Mouse (Mus musculus) hindbrain, postnatal 0 days (tissue): ENCODE data around the gene Shld1. TPM values are rescaled to one million over a fixed set of nuclear protein-coding genes. Genes with fewer than 3 reads are reported as not detected.

Experiments used
- ATAC-seq: fragments of 200-750 bp; cut with Nextera tagmentation; 2 replicates; pipeline ENCODE4 v1.8.0; 2017; ENCODE audit warnings: mild to moderate bottlenecking, moderate TSS enrichment, moderate library complexity
- DNase-seq: peaks from one replicate; pipeline ENCODE4 v3.0.0-alpha.2; 2015; ENCODE audit warnings: low spot score
- H3K27ac ChIP-seq: fragments of 300-500 bp; sonication (generic); 2 replicates; pipeline ENCODE4 v1.5.1; 2014; ENCODE audit warnings: mild to moderate bottlenecking
- H3K27me3 ChIP-seq: fragments of 300-500 bp; sonication (generic); 2 replicates; pipeline ENCODE4 v1.6.1; 2014; ENCODE audit warnings: low read length, mixed read lengths; ENCODE audit not compliant: insufficient read depth
- H3K36me3 ChIP-seq: fragments of 300-500 bp; sonication (generic); 2 replicates; pipeline ENCODE4 v1.6.1; 2014; ENCODE audit warnings: low read length, mixed read lengths; ENCODE audit not compliant: insufficient read depth
- H3K4me1 ChIP-seq: fragments of 300-500 bp; sonication (generic); 2 replicates; pipeline ENCODE4 v1.6.1; 2014; ENCODE audit warnings: antibody characterized with exemption, low read length, mixed read lengths; ENCODE audit not compliant: insufficient read depth
- H3K4me2 ChIP-seq: fragments of 300-500 bp; sonication (generic); 2 replicates; pipeline ENCODE4 v1.6.1; 2014; ENCODE audit warnings: low read depth, mild to moderate bottlenecking, low read length, moderate library complexity, mixed read lengths
- H3K4me3 ChIP-seq: fragments of 300-500 bp; sonication (generic); 2 replicates; pipeline ENCODE4 v1.5.1; 2014; ENCODE audit warnings: low read length
- H3K9ac ChIP-seq: fragments of 300-500 bp; sonication (generic); replicated peaks from 2 replicates; pipeline ENCODE4 v1.6.1; 2014; ENCODE audit warnings: mild to moderate bottlenecking, low read length, moderate library complexity, mixed read lengths
- H3K9me3 ChIP-seq: fragments of 300-500 bp; sonication (generic); 2 replicates; pipeline ENCODE4 v1.6.1; 2016; ENCODE audit warnings: low read length, mixed read lengths
- CTCF ChIP-seq: IDR thresholded peaks from 2 replicates; pipeline ENCODE4 v1.5.1; 2016; ENCODE audit warnings: antibody characterized with exemption, control low read depth, low read depth
- WGBS: fragments of 180-500 bp; shearing (Covaris S2); extraction: QIAGEN DNeasy Blood & Tissue Kit; methylation state at CpG from one replicate; pipeline ENCODE4 v1.1.7; 2014; 5-methylcytosine and 5-hydroxymethylcytosine counted together
- polyA plus RNA-seq: library from polyadenylated mRNA; unstranded; fragments of >200 nt; fragmentation: Nextera tagmentation; extraction: Ambion mirVana; gene quantifications from 2 replicates; pipeline ENCODE4 v1.2.1, GENCODE M21; 2015
- total RNA-seq: library from RNA; depleted of rRNA; stranded (reverse); fragments of >200 nt; gene quantifications from 2 replicates; pipeline ENCODE4 v1.2.3, GENCODE M21; 2014

Gene Shld1
- total and polyA plus RNA-seq, 2 experiments from 2014 or later: 16.7 to 17.8 TPM

DNA sequence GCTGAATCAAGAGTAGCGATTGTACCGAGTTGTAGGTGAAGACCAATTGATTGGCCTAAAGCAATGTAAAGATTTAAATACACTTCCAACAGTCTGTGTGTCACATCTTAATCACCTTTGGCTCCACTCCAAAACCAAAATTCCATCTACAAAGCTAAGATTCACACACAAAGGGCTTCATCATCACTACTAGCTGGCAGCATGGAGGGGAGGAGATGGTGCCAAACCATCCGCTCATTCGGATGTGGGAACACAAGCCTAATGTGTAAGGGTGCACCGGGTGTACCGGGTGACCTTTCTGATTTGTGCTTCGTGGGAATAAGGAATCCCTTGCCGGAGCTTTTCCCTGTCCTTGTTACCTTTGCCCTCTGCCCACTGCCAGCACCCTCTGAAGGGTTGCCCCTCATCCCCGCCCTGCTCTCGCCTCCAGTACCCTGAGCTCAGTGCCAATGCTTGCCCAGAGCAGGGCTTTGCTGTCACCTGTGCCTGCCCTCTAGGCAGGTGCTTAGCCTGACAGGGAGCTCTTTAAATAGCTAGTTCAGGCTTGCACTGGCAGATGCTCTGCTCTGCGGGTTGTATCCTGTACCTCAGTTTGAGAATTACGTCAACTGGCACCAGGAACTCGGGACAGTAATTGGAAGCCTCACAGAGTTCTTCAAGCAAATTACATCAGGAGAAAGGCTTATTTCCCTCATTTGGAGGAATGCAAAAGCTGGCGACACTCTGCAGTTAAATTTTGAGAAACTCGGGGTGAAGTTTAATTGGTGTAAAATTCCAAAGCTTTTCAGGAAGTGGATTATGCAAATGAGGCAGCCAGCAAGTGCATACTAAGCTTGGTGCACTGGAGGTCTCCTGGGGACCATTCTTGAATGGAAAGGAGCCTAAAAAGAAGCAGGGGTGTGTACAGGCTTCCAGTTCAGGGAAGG is 64.7 kb downstream of the Shld1 start:
- Histone ChIP-seq H3K27ac (peak overlapping the region; percentile 63; the same call in 1 of the 2 replicates), H3K4me1 (no peaks in the 10 kb centered on the region), H3K36me3 (no peaks in the 10 kb centered on the region), H3K27me3 (no peaks in the 10 kb centered on the region), H3K4me2 (no peak overlapping the region), H3K9me3 (no peaks in the 10 kb centered on the region), H3K4me3 (no peak overlapping the region), H3K9ac (no peak overlapping the region)
- DNase-seq: peak; percentile 50
- 52% methylated on average over 15 of the region's 15 CpGs for WGBS
- no peak for TF ChIP-seq CTCF
- peak; percentile 79 for ATAC-seq

DNA sequence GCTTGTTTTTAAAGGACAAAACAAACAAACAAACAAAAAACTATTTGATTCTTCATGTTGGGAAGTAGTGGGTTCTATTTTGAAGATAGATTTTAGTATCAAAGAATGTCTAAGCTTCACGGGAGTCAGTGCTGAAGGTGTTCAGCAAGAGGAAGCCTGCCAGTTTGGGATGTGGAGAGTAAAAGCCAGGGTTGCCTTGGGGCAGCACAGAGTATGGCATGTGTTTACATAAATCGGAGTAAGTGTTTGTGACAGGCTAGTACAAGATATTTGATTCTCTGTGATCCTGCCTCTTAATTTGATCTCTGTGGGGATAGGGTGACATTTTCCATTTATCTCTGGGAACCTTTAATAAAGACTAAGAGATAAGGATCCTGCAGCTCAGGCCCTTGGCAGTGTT is 65.7 kb downstream of the Shld1 start:
- Histone ChIP-seq H3K9me3 (no peaks in the 10 kb centered on the region), H3K9ac (no peak overlapping the region), H3K4me1 (no peaks in the 10 kb centered on the region), H3K4me3 (no peak overlapping the region), H3K27me3 (no peaks in the 10 kb centered on the region), H3K27ac (no peak overlapping the region), H3K4me2 (no peak overlapping the region), H3K36me3 (no peaks in the 10 kb centered on the region)
- no peak for DNase-seq
- 81% methylated on average over 2 of the region's 2 CpGs for WGBS
- ATAC-seq: no peak
- no peak for TF ChIP-seq CTCF

DNA sequence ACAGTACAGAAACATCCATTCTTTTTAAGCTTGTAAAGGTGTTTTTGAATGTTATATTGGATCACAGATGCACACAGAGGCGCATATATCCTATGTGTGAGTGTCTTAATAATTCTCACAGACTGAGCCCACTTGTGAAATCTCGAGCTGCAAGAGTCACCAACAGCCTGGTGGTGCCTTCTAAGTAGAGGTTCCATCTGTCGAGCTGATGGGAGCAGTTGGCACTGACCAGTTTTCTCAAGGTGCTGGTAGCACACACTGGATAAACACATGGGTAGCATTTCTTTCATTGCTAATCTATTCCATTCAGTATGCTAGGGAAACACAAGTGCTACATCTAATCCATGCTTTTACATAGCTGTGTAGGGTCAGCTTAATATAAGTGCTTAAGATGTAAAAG is 66.4 kb downstream of the Shld1 start:
- no peaks in the 10 kb centered on the region for H3K36me3 ChIP-seq
- H3K9me3 ChIP-seq: no peaks in the 10 kb centered on the region
- H3K4me1 ChIP-seq: no peaks in the 10 kb centered on the region
- ATAC-seq (no peak), DNase-seq (no peak)
- no peak overlapping the region for H3K9ac ChIP-seq
- H3K4me3 ChIP-seq: no peak overlapping the region
- no peak for TF ChIP-seq CTCF
- whole genome bisulfite sequencing: 81% methylated on average over 3 of the region's 3 CpGs
- H3K27me3 ChIP-seq: no peaks in the 10 kb centered on the region
- H3K4me2 ChIP-seq: no peak overlapping the region
- H3K27ac ChIP-seq: no peak overlapping the region

DNA sequence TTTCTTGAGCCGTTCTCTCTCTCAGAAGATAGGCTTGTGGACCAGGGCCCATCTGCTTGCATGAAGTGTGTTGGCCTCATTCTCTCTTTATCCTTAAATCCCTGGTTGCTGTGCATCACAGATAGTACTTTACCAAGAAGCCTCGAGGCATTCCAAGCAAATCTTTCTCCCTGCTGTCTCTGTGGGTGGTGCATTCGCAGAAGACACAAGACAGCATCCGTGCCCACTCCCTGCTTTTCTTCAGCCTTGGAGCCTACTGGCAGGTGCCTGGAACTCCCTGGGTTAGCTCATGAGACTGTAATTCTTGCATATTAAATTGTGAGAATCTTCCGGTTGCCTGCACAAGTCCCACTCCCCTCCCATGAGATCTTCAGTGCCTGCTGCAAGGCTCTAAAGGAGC is 71.2 kb downstream of the Shld1 start:
- no peaks in the 10 kb centered on the region for H3K36me3 ChIP-seq
- no peaks in the 10 kb centered on the region for H3K9me3 ChIP-seq
- H3K4me1 ChIP-seq: no peaks in the 10 kb centered on the region
- no peaks in the 10 kb centered on the region for H3K27me3 ChIP-seq
- no peak overlapping the region for H3K4me3 ChIP-seq
- DNase-seq (peak; percentile 28), ATAC-seq (no peak)
- no peak for TF ChIP-seq CTCF
- 38% methylated on average over 5 of the region's 5 CpGs for WGBS
- H3K4me2 ChIP-seq: no peak overlapping the region
- no peak overlapping the region for H3K9ac ChIP-seq
- H3K27ac ChIP-seq: no peak overlapping the region

DNA sequence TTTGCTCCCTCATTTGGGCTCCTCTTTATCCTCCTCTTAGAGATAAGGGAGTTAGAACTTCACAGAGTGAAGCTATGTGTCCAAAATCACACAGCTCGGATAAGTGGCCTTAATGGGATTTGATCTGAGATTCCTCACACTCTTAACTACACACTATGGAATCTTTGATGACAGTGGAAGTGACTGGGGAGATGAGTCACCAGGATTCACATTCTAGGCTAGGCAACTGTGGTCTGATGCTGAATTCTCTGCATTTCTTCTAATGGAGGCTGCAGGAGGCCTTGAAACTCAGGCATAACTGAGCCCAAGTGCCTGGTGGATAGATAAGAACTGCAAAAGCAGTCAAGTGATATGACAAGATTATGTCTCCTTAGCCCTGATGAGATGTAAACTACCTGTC is 84.1 kb downstream of the Shld1 start:
- H3K27me3 ChIP-seq: no peaks in the 10 kb centered on the region
- ATAC-seq (no peak), DNase-seq (no peak)
- H3K4me2 ChIP-seq: no peak overlapping the region
- no peak overlapping the region for H3K4me3 ChIP-seq
- no peaks in the 10 kb centered on the region for H3K4me1 ChIP-seq
- WGBS: 95% methylated on average over 1 of the region's 1 CpGs
- no peaks in the 10 kb centered on the region for H3K36me3 ChIP-seq
- H3K9ac ChIP-seq: no peak overlapping the region
- H3K27ac ChIP-seq: no peak overlapping the region
- H3K9me3 ChIP-seq: no peaks in the 10 kb centered on the region
- no peak for TF ChIP-seq CTCF

DNA sequence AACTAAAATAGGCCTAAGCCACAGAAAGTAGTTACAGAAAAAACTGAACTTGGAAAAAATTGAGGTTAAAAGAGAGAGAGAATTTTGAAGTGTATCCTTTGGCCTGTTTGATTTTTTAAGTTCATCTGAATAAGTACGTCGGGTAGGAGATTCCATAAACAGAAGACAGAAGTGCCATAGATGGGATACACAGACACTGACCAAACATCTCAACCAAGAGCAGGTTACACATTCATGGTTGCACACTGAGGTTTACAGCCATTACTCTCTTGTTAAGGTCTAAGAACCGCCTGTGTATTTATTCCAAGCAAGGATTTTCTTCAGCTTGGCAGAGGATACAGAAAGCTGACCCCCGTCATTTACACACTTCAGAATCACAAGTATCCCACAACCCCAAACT is 94.2 kb downstream of the Shld1 start, which contains the start of gene Chgb:
Gene Chgb, plus strand, starts transcription at position 301 of the 400 bp plus-strand sequence.
- Histone ChIP-seq H3K36me3 (no peaks in the 10 kb centered on the region), H3K4me3 (peak within 1 kb of the TSS; percentile 63), H3K9me3 (no peaks in the 10 kb centered on the region), H3K27ac (peak within 1 kb of the TSS; percentile 92), H3K4me2 (peak within 1 kb of the TSS; percentile 63), H3K27me3 (no peaks in the 10 kb centered on the region), H3K9ac (peak within 1 kb of the TSS; percentile 74), H3K4me1 (no peaks in the 10 kb centered on the region)
- WGBS: 5% methylated on average over 4 of the region's 4 CpGs
- DNase-seq (no peak), ATAC-seq (no peak; the same call in 1 of the 2 replicates)
- no peak for TF ChIP-seq CTCF
